Mouse (Mus musculus) thymus, adult 2 months (tissue): Measurements from ENCODE around the gene Pla2g2c. TPM values are rescaled to one million over a fixed set of nuclear protein-coding genes. Genes with fewer than 3 reads are reported as not detected.

ENCODE experiments used
- DNase-seq: peaks from one replicate; pipeline ENCODE4 v3.0.0; 2021
- H3K27ac ChIP-seq: fragments of 200-500 bp; 2 replicates; pipeline ENCODE4 v1.5.1; 2012; ENCODE audit warnings: low read length, control low read depth; ENCODE audit not compliant: control insufficient read depth, insufficient read depth
- H3K27me3 ChIP-seq: fragments of 200-500 bp; 2 replicates; pipeline ENCODE4 v1.6.1; 2012; ENCODE audit warnings: mild to moderate bottlenecking, low read length, moderate library complexity, mixed read lengths; ENCODE audit not compliant: control insufficient read depth, insufficient read depth
- H3K36me3 ChIP-seq: fragments of 200-500 bp; 2 replicates; pipeline ENCODE4 v1.6.1; 2012; ENCODE audit warnings: mild to moderate bottlenecking, low read length, moderate library complexity; ENCODE audit not compliant: control insufficient read depth, insufficient read depth
- H3K4me1 ChIP-seq: fragments of 200-500 bp; replicated peaks from 2 replicates; pipeline ENCODE4 v1.6.1; 2012; ENCODE audit warnings: low read length; ENCODE audit not compliant: control insufficient read depth, insufficient read depth
- H3K4me3 ChIP-seq: fragments of 200-500 bp; 2 replicates; pipeline ENCODE4 v1.5.1; 2012; ENCODE audit warnings: mild to moderate bottlenecking, low read length, control low read depth, moderate library complexity; ENCODE audit not compliant: control insufficient read depth, insufficient read depth
- CTCF ChIP-seq: fragments of 200-500 bp; IDR thresholded peaks from 2 replicates; pipeline ENCODE4 v1.5.1; 2012; ENCODE audit warnings: mild to moderate bottlenecking, control low read depth, low read length, moderate library complexity, borderline replicate concordance; ENCODE audit not compliant: control insufficient read depth, poor library complexity, insufficient read depth; ENCODE audit errors: extremely low read depth
- POLR2A ChIP-seq: fragments of 200-500 bp; IDR thresholded peaks from 2 replicates; pipeline ENCODE4 v1.6.1; 2012; ENCODE audit warnings: mild to moderate bottlenecking, low read length, control low read depth, moderate library complexity; ENCODE audit not compliant: control insufficient read depth, poor library complexity, insufficient read depth; ENCODE audit errors: extremely low read depth
- WGBS: fragments of 180-500 bp; shearing (Covaris S2); methylation state at CpG from one replicate; pipeline ENCODE4 v1.1.7; 2018; 5-methylcytosine and 5-hydroxymethylcytosine counted together
- polyA plus RNA-seq: library from polyadenylated mRNA; depleted of rRNA; stranded (reverse); fragments of >200 nt; gene quantifications from 2 replicates; pipeline ENCODE4 v1.2.3, GENCODE M21; 2012

Gene Pla2g2c
- polyA plus RNA-seq, 1 experiment = not detected

GRCm38 (mm10) chr4:138754432-138754831 lies 29.8 kb downstream of the Pla2g2c start:
- Histone ChIP-seq H3K27me3 (no peaks in the 10 kb centered on the region; the same call in 1 of the 2 replicates), H3K36me3 (no peaks in the 10 kb centered on the region), H3K4me3 (no peak overlapping the region), H3K27ac (no peak overlapping the region), H3K4me1 (no peaks in the 10 kb centered on the region)
- DNase-seq = no peak
- WGBS = 82% methylated on average over 9 of the region's 9 CpGs
- no peak for TF ChIP-seq POLR2A
- TF ChIP-seq CTCF = no peak

GRCm38 (mm10) chr4:138755439-138755838 lies 30.8 kb downstream of the Pla2g2c start:
- no peak for DNase-seq
- Histone ChIP-seq H3K27ac (no peak overlapping the region), H3K36me3 (no peaks in the 10 kb centered on the region), H3K4me1 (no peaks in the 10 kb centered on the region), H3K4me3 (no peak overlapping the region), H3K27me3 (no peaks in the 10 kb centered on the region; the same call in 1 of the 2 replicates)
- TF ChIP-seq POLR2A (no peak), CTCF (no peak)
- WGBS = 88% methylated on average over 4 of the region's 4 CpGs

- TF ChIP-seq POLR2A = no peak
- TF ChIP-seq CTCF = no peak
- 85% methylated on average over 11 of the region's 11 CpGs for WGBS
- DNase-seq = no peak
- Histone ChIP-seq H3K36me3 (no peaks in the 10 kb centered on the region), H3K4me1 (no peaks in the 10 kb centered on the region), H3K27me3 (no peaks in the 10 kb centered on the region; the same call in 1 of the 2 replicates), H3K4me3 (no peak overlapping the region), H3K27ac (no peak overlapping the region)
Measured at GRCm38 (mm10) chr4:138755983-138756382, 31.4 kb downstream of the Pla2g2c start.

DNA sequence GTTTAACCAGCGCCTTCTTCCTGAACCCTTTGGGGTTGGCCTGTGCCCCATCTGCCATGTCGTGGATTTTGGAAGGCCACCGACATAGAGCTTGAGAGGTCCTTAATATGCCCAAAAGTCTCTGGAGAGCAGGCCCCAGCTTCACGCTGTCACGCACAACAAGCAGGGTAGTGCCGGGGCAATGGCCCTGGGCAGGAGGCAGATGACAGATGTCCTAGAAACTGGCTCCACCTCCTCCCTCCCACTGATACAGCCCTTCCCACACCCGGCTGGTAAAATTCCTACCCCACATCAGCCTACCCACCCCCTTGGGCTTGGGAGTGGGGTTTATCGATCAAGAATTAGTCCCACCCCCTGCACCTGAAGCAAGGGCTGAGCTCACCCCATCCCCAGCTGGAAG lies 32.8 kb downstream of the Pla2g2c start, which contains the start of gene Pla2g2f:
Gene Pla2g2f (minus strand): TSS at position 211 of the 400 bp plus-strand sequence.
- TF ChIP-seq POLR2A (no peak), CTCF (no peak)
- no peak for DNase-seq
- Histone ChIP-seq H3K27me3 (no peaks in the 10 kb centered on the region; the same call in 1 of the 2 replicates), H3K4me3 (no peak within 1 kb of the TSS), H3K27ac (no peak within 1 kb of the TSS), H3K36me3 (no peaks in the 10 kb centered on the region), H3K4me1 (no peaks in the 10 kb centered on the region)
- WGBS = 93% methylated on average over 8 of the region's 8 CpGs

GRCm38 (mm10) chr4:138762266-138762665 lies 37.7 kb downstream of the Pla2g2c start:
- WGBS = 75% methylated on average over 9 of the region's 9 CpGs
- TF ChIP-seq POLR2A = no peak
- no peak for TF ChIP-seq CTCF
- H3K4me1 ChIP-seq = no peaks in the 10 kb centered on the region
- H3K27ac ChIP-seq = no peak overlapping the region
- H3K27me3 ChIP-seq = no peaks in the 10 kb centered on the region
- DNase-seq = no peak
- H3K4me3 ChIP-seq = no peak overlapping the region
- H3K36me3 ChIP-seq = no peaks in the 10 kb centered on the region

- Histone ChIP-seq H3K4me3 (no peak overlapping the region), H3K36me3 (no peaks in the 10 kb centered on the region), H3K4me1 (no peaks in the 10 kb centered on the region), H3K27me3 (no peaks in the 10 kb centered on the region), H3K27ac (no peak overlapping the region)
- DNase-seq = no peak
- WGBS = 89% methylated on average over 10 of the region's 10 CpGs
- no peak for TF ChIP-seq CTCF
Measured at GRCm38 (mm10) chr4:138771970-138772369, 47.4 kb downstream of the Pla2g2c start.

- no peaks in the 10 kb centered on the region for H3K36me3 ChIP-seq
- H3K4me1 ChIP-seq = no peaks in the 10 kb centered on the region
- DNase-seq = no peak
- WGBS = 78% methylated on average over 5 of the region's 5 CpGs
- H3K4me3 ChIP-seq = no peak overlapping the region
- H3K27me3 ChIP-seq = no peaks in the 10 kb centered on the region
- no peak overlapping the region for H3K27ac ChIP-seq
- TF ChIP-seq POLR2A (no peak), CTCF (no peak)
Measured at GRCm38 (mm10) chr4:138772386-138772785, 47.8 kb downstream of the Pla2g2c start.
